ENCODE assay signal across 23 mouse cellular contexts in genomic region chr1:92117597-92117996, GRCm38 (mm10).
DNase-seq lines count a peak whose midpoint lies in the region; ATAC-seq and TF ChIP-seq lines count a peak whose summit lies in the region.
"Had no signal": no experiment of that assay in that cellular context is flagged by ENCODE, and none has a peak within 500 bp of the region (broad histone marks: within the 10 kb centered on the region; RNA-seq: fewer than 3 reads in every experiment).

No protein-coding gene starts in this region.

- peak; percentile 13 for DNase-seq in gastrocnemius, adult 2 months
- DNase-seq in gastrocnemius, adult 18-20 months (ENCODE audit: low spot score) = no peak
- DNase-seq in lung, postnatal 10 days = no peak
- DNase-seq: adrenal gland, adult 8-10 months; adrenal gland, postnatal 14 days; adrenal gland, postnatal 36 days; B cell, adult 2 months; cerebellum, adult 11-12 months; cerebellum, adult 2 months; cerebellum, adult 9-10 months; cerebellum, postnatal 10 days; cerebellum, postnatal 25 days had no signal

- intact Hi-C loops in gastrocnemius, adult 2 months (cut with DNase I) = loop anchor here (5.0 to 10.0 kb wide), 2 partner anchors 57 to 230 kb away; no protein-coding TSS in a partner anchor

- H3K9me3 ChIP-seq in intestine, embryonic 15.5 days = no peaks in the 10 kb centered on the region
- no peaks in the 10 kb centered on the region for H3K9me3 ChIP-seq in intestine, postnatal 0 days (ENCODE audit: control insufficient read depth)
- H3K9me3 ChIP-seq: embryonic facial prominence, embryonic 10.5 days; embryonic facial prominence, embryonic 12.5 days; forebrain, embryonic 13.5 days; G1E had no signal

- 84% methylated on average over 5 of the region's 5 CpGs for WGBS in intestine, embryonic 15.5 days
- WGBS in intestine, postnatal 0 days = 38% methylated on average over 5 of the region's 5 CpGs

- H3K9ac ChIP-seq in intestine, embryonic 15.5 days = no peak overlapping the region
- no peak overlapping the region for H3K9ac ChIP-seq in intestine, postnatal 0 days (ENCODE audit: low read depth, low read length)
- H3K9ac ChIP-seq: embryonic facial prominence, embryonic 12.5 days; forebrain, embryonic 13.5 days had no signal

- H3K4me1 ChIP-seq in intestine, embryonic 15.5 days (replicated peaks) = peaks cover 10% of the 10 kb centered on the region; the same call in 1 of the 2 replicates
- H3K4me1 ChIP-seq in intestine, postnatal 0 days (replicated peaks; ENCODE audit: control insufficient read depth, insufficient read depth, low read length) = 0 out of 2 replicates have a peak, but pooled peaks cover 6% of the 10 kb centered on the region
- H3K4me1 ChIP-seq: forebrain, embryonic 13.5 days had no signal

- no peaks in the 10 kb centered on the region for H3K36me3 ChIP-seq in intestine, embryonic 15.5 days
- no peaks in the 10 kb centered on the region for H3K36me3 ChIP-seq in intestine, postnatal 0 days (ENCODE audit: control insufficient read depth, insufficient read depth)
- H3K36me3 ChIP-seq: embryonic facial prominence, embryonic 12.5 days had no signal

- TF ChIP-seq CTCF in gastrocnemius, adult 2 months (IDR thresholded peaks at IDR 0.05) = no peak
- no peak for TF ChIP-seq CTCF in intestine, postnatal 0 days (IDR thresholded peaks at IDR 0.05; ENCODE audit: low read depth)

- H3K4me3 ChIP-seq in gastrocnemius, adult 2 months = no peak overlapping the region
- no peak overlapping the region for H3K4me3 ChIP-seq in intestine, embryonic 15.5 days (replicated peaks)
- H3K4me3 ChIP-seq in intestine, postnatal 0 days (ENCODE audit: low read depth, low read length) = no peak overlapping the region
- H3K4me3 ChIP-seq: embryonic facial prominence, embryonic 10.5 days; embryonic facial prominence, embryonic 12.5 days; forebrain, embryonic 13.5 days had no signal

- peak; percentile 38; the same call in 1 of the 2 replicates for ATAC-seq in intestine, embryonic 15.5 days
- peak; percentile 69 for ATAC-seq in intestine, postnatal 0 days
- ATAC-seq: activated CD4-positive, CD25-positive, alpha-beta regulatory T cell, adult 4 months; CD4-positive, CD25-positive, alpha-beta regulatory T cell, adult 4 months; forebrain, embryonic 13.5 days; forebrain, embryonic 16.5 days; Patski had no signal

- no peaks in the 10 kb centered on the region for H3K27me3 ChIP-seq in intestine, embryonic 15.5 days (replicated peaks)
- no peaks in the 10 kb centered on the region for H3K27me3 ChIP-seq in intestine, postnatal 0 days (replicated peaks; ENCODE audit: control insufficient read depth, insufficient read depth, low read length)
- H3K27me3 ChIP-seq: CH12.LX; embryonic facial prominence, embryonic 12.5 days; forebrain, embryonic 13.5 days; Patski had no signal

- no peak overlapping the region for H3K4me2 ChIP-seq in intestine, embryonic 15.5 days (replicated peaks)
- H3K4me2 ChIP-seq in intestine, postnatal 0 days (replicated peaks; ENCODE audit: low read depth) = 0 out of 2 replicates have a peak overlapping the region, but pooled peaks have one; percentile 17
- H3K4me2 ChIP-seq: embryonic facial prominence, embryonic 12.5 days; forebrain, embryonic 13.5 days had no signal

- H3K27ac ChIP-seq in gastrocnemius, adult 2 months = peak overlapping the region; percentile 96
- no peak overlapping the region for H3K27ac ChIP-seq in intestine, embryonic 15.5 days
- H3K27ac ChIP-seq in intestine, postnatal 0 days (ENCODE audit: low read depth, low read length) = no peak overlapping the region
- H3K27ac ChIP-seq: embryonic facial prominence, embryonic 10.5 days; embryonic facial prominence, embryonic 12.5 days; forebrain, embryonic 13.5 days had no signal
